ENCODE assay signal across 8 mouse cellular contexts in the genomic region with DNA sequence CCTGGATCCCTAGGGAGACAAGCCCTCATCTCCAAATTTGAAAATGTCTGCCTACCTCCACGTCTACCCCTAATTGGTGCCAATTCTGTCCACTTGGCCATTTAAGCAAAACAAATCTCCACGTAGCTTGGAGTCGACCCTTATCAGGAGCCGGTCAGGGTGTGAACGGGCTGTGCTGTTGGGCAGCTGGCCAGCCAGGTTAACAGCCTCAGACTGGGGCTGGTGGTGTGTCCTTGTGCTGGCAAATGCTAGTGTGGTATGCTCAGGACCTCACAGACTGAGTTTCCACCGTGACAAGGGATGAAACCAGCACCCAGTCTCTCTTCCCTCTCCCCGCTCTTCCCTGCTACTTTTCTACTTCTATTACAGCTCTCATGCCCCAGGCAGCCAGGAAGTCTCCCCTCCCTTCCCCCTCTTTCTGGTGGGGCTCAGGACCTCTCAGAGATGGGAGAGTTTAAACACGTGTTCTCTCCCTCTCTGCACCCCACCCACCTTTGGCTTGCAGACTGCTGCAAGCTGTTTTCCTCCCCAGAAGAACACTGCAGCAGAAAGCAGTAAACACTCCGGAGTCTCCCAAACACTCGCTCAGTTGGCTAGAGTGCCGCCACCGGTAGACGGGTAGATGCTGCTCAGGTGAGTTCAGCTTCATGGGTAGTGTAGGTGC. TPM values are rescaled to one million over a fixed set of nuclear protein-coding genes. Genes with fewer than 3 reads are reported as not detected.
DNase-seq lines count a peak whose midpoint lies in the region; TF ChIP-seq lines count a peak whose summit lies in the region.

No protein-coding gene starts in this region.

- H3K27me3 ChIP-seq in spleen, adult 2 months (ENCODE audit: control insufficient read depth, insufficient read depth, low read length) = no peaks in the 10 kb centered on the region

- H3K4me3 ChIP-seq in spleen, adult 2 months (ENCODE audit: extremely low read depth, insufficient read depth, insufficient read length) = no peak overlapping the region

- no peak for TF ChIP-seq CTCF in spleen, adult 2 months (IDR thresholded peaks at IDR 0.05; ENCODE audit: extremely low read depth, insufficient read depth, insufficient read length, insufficient replicate concordance)

- H3K4me1 ChIP-seq in spleen, adult 2 months (ENCODE audit: control insufficient read depth, insufficient read depth, insufficient read length) = peaks cover 28% of the 10 kb centered on the region; the same call in 1 of the 2 replicates

- peak in 1 of 2 experiments; percentile 6 for DNase-seq in spleen, adult 2 months (ENCODE audit: low read depth in 1 of 2, low spot score in 2 of 2)
- no peak for DNase-seq in spleen, adult 18-20 months
- peak; percentile 97 for DNase-seq in heart, adult 11 months
- peak; percentile 67 for DNase-seq in kidney, postnatal 10 days
- peak; percentile 72 for DNase-seq in lung, postnatal 36 days
- DNase-seq in neural tube, embryonic 10.5 days (ENCODE audit: extremely low spot score, low spot score) = no peak
- DNase-seq in adrenal gland, adult 2 months = no peak
- DNase-seq in left cerebral cortex, adult 8-10 months (ENCODE audit: low spot score in 2 of 2) = no peak

- H3K27ac ChIP-seq in spleen, adult 2 months (ENCODE audit: insufficient read depth, low read length) = peak overlapping the region; percentile 18; the same call in 1 of the 2 replicates

- 60% methylated on average over 13 of the region's 13 CpGs for WGBS in spleen, adult 2 months

- no peak for TF ChIP-seq POLR2A in spleen, adult 2 months (IDR thresholded peaks at IDR 0.05; ENCODE audit: low read depth, low read length)

- H3K36me3 ChIP-seq in spleen, adult 2 months (ENCODE audit: control insufficient read depth, insufficient read depth, low read length) = no peaks in the 10 kb centered on the region

RNA-seq across cellular contexts. Expression of gene Hpcal1, which starts 37.2 kb away (rescaled TPM):
- 76.2 and 81.8 TPM in 2 replicates for polyA plus RNA-seq in spleen, adult 2 months (2012; rRNA removed)
- total RNA-seq in adrenal gland, adult 2 months (2021) = 10 to 100 TPM; 24.2 to 26.0 TPM
- polyA plus RNA-seq in adrenal gland, adult 2 months (2012; rRNA removed) = 31.7 and 33.5 TPM in 2 replicates
- total RNA-seq in left cerebral cortex, adult 8-10 months (2022) = 10 to 100 TPM; 64.4 to 81.1 (median 79.0) TPM

Comparison
In these comparisons a context has a peak if more than half of its experiments do, and no peak if none do; other contexts are left out.
1. DNase-seq: peak in heart, adult 11 months (single experiment), kidney, postnatal 10 days (single experiment) and lung, postnatal 36 days (single experiment); none in spleen, adult 18-20 months (0 of 2), neural tube, embryonic 10.5 days (single experiment), adrenal gland, adult 2 months (single experiment) and left cerebral cortex, adult 8-10 months (0 of 2).